Mouse (Mus musculus) stomach, postnatal 0 days (tissue): ENCODE measurements around the gene Nprl3.

ENCODE experiments used
- CTCF ChIP-seq: IDR thresholded peaks from 2 replicates; pipeline ENCODE4 v1.5.1; 2016; ENCODE audit warnings: antibody characterized with exemption, low read depth, mild to moderate bottlenecking, moderate library complexity
- EP300 ChIP-seq: optimal IDR thresholded peaks from 2 replicates; pipeline ENCODE3; 2016; ENCODE audit warnings: antibody characterized with exemption

DNA sequence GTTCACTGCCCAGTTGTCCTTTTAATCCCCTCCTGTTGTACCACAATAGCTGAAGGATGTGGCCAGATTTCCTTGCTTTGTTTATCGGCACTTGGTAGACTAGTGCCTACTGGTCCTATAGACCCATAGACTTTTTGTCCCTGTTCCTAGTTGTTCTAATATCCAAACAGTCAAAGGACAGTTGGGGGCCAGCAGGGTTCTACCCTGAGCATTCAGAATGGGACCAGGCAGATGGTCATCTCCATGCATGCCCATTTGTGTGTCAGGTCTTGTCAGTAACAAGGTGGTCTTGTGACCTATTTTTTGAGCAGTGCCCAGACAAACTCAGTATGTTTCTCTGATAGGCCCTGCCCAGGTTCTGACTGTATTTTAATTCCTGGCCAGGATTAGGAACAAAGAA lies 40.5 kb downstream of the Nprl3 start:
- TF ChIP-seq EP300 (no peak), CTCF (no peak)
